Mouse (Mus musculus): Measurements from ENCODE around the gene Bcdin3d.

DNA sequence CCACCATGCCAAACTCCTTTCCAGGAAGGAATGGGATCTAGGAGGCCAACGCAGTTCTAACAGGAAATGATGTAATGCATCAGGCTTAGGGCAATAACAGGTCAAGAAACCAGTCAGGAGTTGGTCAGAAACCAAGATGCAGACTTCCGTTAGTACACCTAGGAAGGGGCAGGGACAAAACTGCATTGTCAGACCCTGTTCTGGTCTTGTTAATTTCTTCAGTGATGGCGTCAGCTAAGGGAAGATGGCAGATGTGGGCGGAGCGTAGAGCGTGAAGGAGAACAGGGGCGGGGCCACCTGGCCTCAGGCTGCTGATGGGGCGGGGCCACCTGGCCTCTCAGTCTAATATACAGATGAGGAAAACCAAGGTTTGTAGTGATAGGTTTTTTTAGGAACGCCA, 53.4 kb downstream of the Bcdin3d start:
- TF ChIP-seq CTCF (IDR thresholded peaks at IDR 0.05; ENCODE audit: borderline replicate concordance, insufficient read depth, low read depth, low read length) (no peak), POLR2A (IDR thresholded peaks at IDR 0.05; ENCODE audit: borderline replicate concordance, insufficient read depth, low read length) (no peak)
